In genomic region chr9:43229962-43230361, GRCm38 (mm10) we compare ENCODE assay signal across 27 mouse cellular contexts. TPM values are rescaled to one million over a fixed set of nuclear protein-coding genes. Genes with fewer than 3 reads are reported as not detected.
DNase-seq lines count a peak whose midpoint lies in the region; ATAC-seq and TF ChIP-seq lines count a peak whose summit lies in the region.
"Had no signal": no experiment of that assay in that cellular context is flagged by ENCODE, and none has a peak within 500 bp of the region (broad histone marks: within the 10 kb centered on the region; RNA-seq: fewer than 3 reads in every experiment).

No protein-coding gene starts in this region.

- no peaks in the 10 kb centered on the region; the same call in 1 of the 2 replicates for H3K36me3 ChIP-seq in heart, embryonic 11.5 days (ENCODE audit: control insufficient read depth, insufficient read depth, low read length)
- no peaks in the 10 kb centered on the region for H3K36me3 ChIP-seq in kidney, postnatal 0 days (ENCODE audit: insufficient read depth, low read length)
- H3K36me3 ChIP-seq in G1E (replicated peaks) = peaks cover 81% of the 10 kb centered on the region
- peaks cover 79% of the 10 kb centered on the region for H3K36me3 ChIP-seq in embryonic facial prominence, embryonic 10.5 days (replicated peaks)
- H3K36me3 ChIP-seq: heart, embryonic 15.5 days; midbrain, embryonic 15.5 days had no signal

- peaks cover 63% of the 10 kb centered on the region for H3K4me1 ChIP-seq in heart, embryonic 11.5 days (ENCODE audit: control insufficient read depth, insufficient read depth, low read length)
- peaks cover 55% of the 10 kb centered on the region for H3K4me1 ChIP-seq in kidney, postnatal 0 days (replicated peaks; ENCODE audit: insufficient read depth, low read length)
- peaks cover 91% of the 10 kb centered on the region for H3K4me1 ChIP-seq in G1E (ENCODE audit: insufficient read depth, low read depth, low read length)
- peaks cover 72% of the 10 kb centered on the region for H3K4me1 ChIP-seq in embryonic facial prominence, embryonic 10.5 days
- H3K4me1 ChIP-seq: midbrain, embryonic 15.5 days had no signal

- ATAC-seq in heart, embryonic 11.5 days (replicated peaks; ENCODE audit: insufficient number of reproducible peaks, low FRiP score, low TSS enrichment) = no peak
- no peak for ATAC-seq in kidney, postnatal 0 days (replicated peaks; ENCODE audit: low FRiP score, low read depth)
- ATAC-seq in G1E (ENCODE audit: extremely low read depth, insufficient number of reproducible peaks, low FRiP score, poor library complexity, severe bottlenecking) = no peak
- ATAC-seq: CD4-positive, CD25-positive, alpha-beta regulatory T cell, adult 4 months; forebrain, embryonic 16.5 days; hindbrain, embryonic 16.5 days; midbrain, embryonic 15.5 days had no signal

- 0 out of 2 replicates have a peak overlapping the region, but pooled peaks have one; percentile 73 for H3K27ac ChIP-seq in heart, embryonic 11.5 days (ENCODE audit: low read depth, low read length)
- H3K27ac ChIP-seq in kidney, postnatal 0 days = 0 out of 2 replicates have a peak overlapping the region, but pooled peaks have one; percentile 74
- 0 out of 2 replicates have a peak overlapping the region, but pooled peaks have one; percentile 72 for H3K27ac ChIP-seq in embryonic facial prominence, embryonic 10.5 days (replicated peaks)
- H3K27ac ChIP-seq: midbrain, embryonic 15.5 days had no signal

- no peak for TF ChIP-seq CTCF in kidney, postnatal 0 days (IDR thresholded peaks at IDR 0.05; ENCODE audit: low read depth)
- TF ChIP-seq CTCF in G1E (IDR thresholded peaks at IDR 0.05; ENCODE audit: low read depth, low read length) = no peak

- no peak overlapping the region for H3K4me2 ChIP-seq in heart, embryonic 11.5 days
- H3K4me2 ChIP-seq in kidney, postnatal 0 days (ENCODE audit: low read length) = no peak overlapping the region
- H3K4me2 ChIP-seq: heart, embryonic 15.5 days; limb, embryonic 15.5 days; midbrain, embryonic 15.5 days had no signal

- no peaks in the 10 kb centered on the region for H3K9me3 ChIP-seq in heart, embryonic 11.5 days (replicated peaks; ENCODE audit: control insufficient read depth, low read length)
- H3K9me3 ChIP-seq in kidney, postnatal 0 days (replicated peaks; ENCODE audit: low read length) = no peaks in the 10 kb centered on the region
- H3K9me3 ChIP-seq in G1E (replicated peaks) = no peaks in the 10 kb centered on the region
- no peaks in the 10 kb centered on the region for H3K9me3 ChIP-seq in embryonic facial prominence, embryonic 10.5 days
- H3K9me3 ChIP-seq: heart, embryonic 15.5 days; limb, embryonic 15.5 days; midbrain, embryonic 15.5 days had no signal

- 74% methylated on average over 7 of the region's 7 CpGs for WGBS in heart, embryonic 11.5 days (ENCODE audit: insufficient replicate concordance)
- 72% methylated on average over 7 of the region's 7 CpGs for WGBS in kidney, postnatal 0 days
- WGBS in embryonic facial prominence, embryonic 10.5 days = 84% methylated on average over 7 of the region's 7 CpGs

- no peak for DNase-seq in heart, adult 18-20 months
- DNase-seq in kidney, postnatal 0 days (ENCODE audit: low spot score) = no peak
- DNase-seq in kidney, adult 8-10 months = no peak
- no peak for DNase-seq in G1E (ENCODE audit: low spot score)
- DNase-seq in embryonic facial prominence, embryonic 10.5 days (ENCODE audit: low spot score) = no peak
- DNase-seq in ovary, postnatal 10 days (ENCODE audit: low spot score) = no peak
- DNase-seq in gastrocnemius, postnatal 4 days (ENCODE audit: low spot score in 2 of 2) = no peak
- DNase-seq: adrenal gland, postnatal 36 days; cerebellum, adult 2 months; cerebellum, postnatal 14 days; gastrocnemius, adult 2 months; gastrocnemius, postnatal 36 days; layer of hippocampus, postnatal 36 days; left cerebral cortex, postnatal 4 days; lung, adult 2 months; lung, postnatal 10 days; right cerebral cortex, postnatal 4 days had no signal

- no peaks in the 10 kb centered on the region for H3K27me3 ChIP-seq in heart, embryonic 11.5 days (ENCODE audit: control insufficient read depth, insufficient read depth, low read length)
- no peaks in the 10 kb centered on the region for H3K27me3 ChIP-seq in kidney, postnatal 0 days (ENCODE audit: insufficient read depth, low read length)
- H3K27me3 ChIP-seq in G1E (ENCODE audit: insufficient read depth, low read length) = no peaks in the 10 kb centered on the region
- no peaks in the 10 kb centered on the region for H3K27me3 ChIP-seq in embryonic facial prominence, embryonic 10.5 days (replicated peaks; ENCODE audit: low read depth, poor library complexity, severe bottlenecking)
- H3K27me3 ChIP-seq: heart, embryonic 15.5 days; limb, embryonic 15.5 days; midbrain, embryonic 15.5 days had no signal

- no peak overlapping the region for H3K4me3 ChIP-seq in heart, embryonic 11.5 days (ENCODE audit: low read depth, low read length)
- no peak overlapping the region for H3K4me3 ChIP-seq in kidney, postnatal 0 days (replicated peaks; ENCODE audit: low read depth, low read length)
- peak overlapping the region; percentile 18; the same call in 1 of the 2 replicates for H3K4me3 ChIP-seq in G1E (ENCODE audit: low read depth, low read length)
- H3K4me3 ChIP-seq in embryonic facial prominence, embryonic 10.5 days = no peak overlapping the region
- H3K4me3 ChIP-seq: gastrocnemius, adult 2 months; heart, embryonic 15.5 days; limb, embryonic 15.5 days; midbrain, embryonic 15.5 days had no signal

- no peak overlapping the region for H3K9ac ChIP-seq in heart, embryonic 11.5 days (ENCODE audit: low read depth, low read length)
- no peak overlapping the region for H3K9ac ChIP-seq in kidney, postnatal 0 days (ENCODE audit: low read depth, low read length)
- H3K9ac ChIP-seq: heart, embryonic 15.5 days; limb, embryonic 15.5 days; midbrain, embryonic 15.5 days had no signal

RNA-seq across cellular contexts. Expression of gene Oaf, which starts 9.7 kb away (rescaled TPM):
- 37.8 and 41.1 TPM in 2 replicates for polyA plus RNA-seq in heart, embryonic 11.5 days (2014; fragmentation: Nextera tagmentation; extraction: Ambion mirVana)
- total RNA-seq in heart, adult 18-20 months (2021) = 1 to 10 TPM; 6.4 to 7.7 TPM
- polyA plus RNA-seq in kidney, postnatal 0 days (2015; fragmentation: Nextera tagmentation; extraction: Ambion mirVana) = 57.2 and 62.9 TPM in 2 replicates
- total RNA-seq in G1E (2014; fragmentation: Nextera tagmentation) (15.2 and 29.5 TPM in 2 replicates), G1E (2017) (22.1 and 28.8 TPM in 2 replicates)
- 24.2 and 26.9 TPM in 2 replicates for polyA plus RNA-seq in G1E (2012)
- 55.2 and 57.0 TPM in 2 replicates for polyA plus RNA-seq in embryonic facial prominence, embryonic 10.5 days (2016; fragmentation: Nextera tagmentation; extraction: Ambion mirVana)
- total RNA-seq in gastrocnemius, postnatal 4 days (2021) = 10 to 100 TPM; 45.8 to 50.2 TPM
- total RNA-seq: neutrophil, adult 5-6 weeks had no signal

RNA-seq across cellular contexts. Expression of gene Pou2f3, which starts 19.8 kb away (rescaled TPM):
- polyA plus RNA-seq in heart, embryonic 11.5 days (2014; fragmentation: Nextera tagmentation; extraction: Ambion mirVana) = not detected in 2 replicates
- under 1 TPM in 1 of 2 experiments, not detected in 1; 0.10 TPM for total RNA-seq in heart, adult 18-20 months (2021)
- polyA plus RNA-seq in kidney, postnatal 0 days (2015; fragmentation: Nextera tagmentation; extraction: Ambion mirVana) = 0.41 and 0.47 TPM in 2 replicates
- total RNA-seq in G1E (2014; fragmentation: Nextera tagmentation) = not detected in 2 replicates
- 0.05 TPM in 1 of 2 replicates, not detected in the other for total RNA-seq in G1E (2017)
- polyA plus RNA-seq in G1E (2012) = not detected in 2 replicates
- polyA plus RNA-seq in embryonic facial prominence, embryonic 10.5 days (2016; fragmentation: Nextera tagmentation; extraction: Ambion mirVana) = not detected in 2 replicates
- total RNA-seq in gastrocnemius, postnatal 4 days (2021) = under 1 TPM; 0.15 to 0.23 TPM
- total RNA-seq: adrenal gland, postnatal 36 days; gastrocnemius, postnatal 36 days; left cerebral cortex, postnatal 4 days; neutrophil, adult 5-6 weeks had no signal
- polyA plus RNA-seq: CD4-positive, CD25-positive, alpha-beta regulatory T cell, adult 4 months; forebrain, embryonic 16.5 days; hindbrain, embryonic 11.5 days; neural tube, embryonic 11.5 days had no signal
